Mouse (Mus musculus) megakaryocyte, embryonic 14.5 days (primary cell): ENCODE results near the gene Itpr1.

Experiments used
- FLI1 ChIP-seq: IDR thresholded peaks from 2 replicates; pipeline ENCODE4 v1.6.1; 2012; ENCODE audit warnings: low read length, inconsistent platforms, mixed read lengths
- GATA1 ChIP-seq: IDR thresholded peaks from 3 replicates; pipeline ENCODE4 v1.6.1; 2012; ENCODE audit warnings: mixed read lengths, low read length, inconsistent platforms, borderline replicate concordance

DNA sequence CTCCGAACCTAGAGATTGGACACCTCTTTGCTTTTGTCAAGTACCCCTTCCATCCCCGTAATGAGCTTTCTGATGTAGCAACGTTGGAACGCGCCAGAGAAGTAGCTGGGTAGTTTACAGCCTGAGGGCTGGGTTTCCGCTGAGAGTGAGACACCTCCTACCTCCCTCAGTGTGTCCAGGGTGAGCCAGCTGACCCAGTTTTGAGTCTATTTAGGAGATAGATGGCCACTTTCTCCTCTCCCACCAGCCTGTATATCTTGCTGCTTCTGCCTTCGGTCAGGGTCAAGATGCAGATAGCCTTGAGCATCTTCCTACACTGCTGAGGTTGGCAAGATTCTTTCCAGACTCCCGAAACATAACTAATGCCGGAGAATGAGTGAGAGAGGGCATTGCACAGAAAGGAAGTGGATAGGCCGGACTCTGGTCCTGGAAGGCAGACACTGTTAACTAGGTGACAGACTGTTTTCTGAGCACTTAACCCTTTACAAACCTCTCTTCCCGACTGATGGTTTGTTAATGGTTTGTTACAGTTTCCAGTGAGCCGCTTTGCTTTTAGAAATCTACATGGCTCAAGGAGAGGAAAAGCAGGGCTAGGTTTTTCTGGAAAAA is 92.4 kb downstream of the Itpr1 start:
- TF ChIP-seq GATA1 (no peak), FLI1 (no peak)
